Mouse (Mus musculus): ENCODE results near the gene Ifitm2.

GRCm38 (mm10) chr7:140998853-140999700 lies 43.3 kb upstream of the Ifitm2 start:
- TF ChIP-seq EP300 (IDR thresholded peaks at IDR 0.05; ENCODE audit: low read length), result peak; percentile 67
- no peak for TF ChIP-seq HCFC1 (IDR thresholded peaks at IDR 0.05; ENCODE audit: low read depth, low read length)
- no peak for TF ChIP-seq ZNF384 (IDR thresholded peaks at IDR 0.05; ENCODE audit: low read depth, low read length)
- TF ChIP-seq POLR2A (IDR thresholded peaks at IDR 0.05; ENCODE audit: low read depth, low read length), result no peak
- no peak for TF ChIP-seq CTCF (conservative IDR thresholded peaks at IDR 0.05 in 1 of 2, IDR thresholded peaks at IDR 0.05 in 1 of 2; ENCODE audit: low read depth in 2 of 2, low read length in 2 of 2)
- no peak for TF ChIP-seq NELFE (IDR thresholded peaks at IDR 0.05; ENCODE audit: low read depth, low read length)
- no peak for TF ChIP-seq E2F4 (IDR thresholded peaks at IDR 0.05; ENCODE audit: insufficient replicate concordance, low read depth, low read length)
